Mouse (Mus musculus) forebrain, embryonic 15.5 days (tissue): ENCODE results near the gene Serbp1. TPM values are rescaled to one million over a fixed set of nuclear protein-coding genes. Genes with fewer than 3 reads are reported as not detected.
"Not testable (repeated sequence)": the region's sequence is repeated elsewhere in the genome, so short reads cannot be mapped to it uniquely, and the experiment has no call there.

Source experiments
- ATAC-seq: fragments of 200-750 bp; cut with Nextera tagmentation; replicated peaks from 2 replicates; pipeline ENCODE4 v1.8.0; 2017; ENCODE audit warnings: mild to moderate bottlenecking, moderate TSS enrichment, moderate library complexity
- H3K27ac ChIP-seq: fragments of 300-500 bp; sonication (generic); replicated peaks from 2 replicates; pipeline ENCODE4 v1.5.1; 2015; ENCODE audit warnings: mild to moderate bottlenecking, inconsistent platforms
- H3K27me3 ChIP-seq: fragments of 300-500 bp; sonication (generic); 2 replicates; pipeline ENCODE4 v1.6.1; 2015; ENCODE audit warnings: inconsistent platforms
- H3K36me3 ChIP-seq: fragments of 300-500 bp; sonication (generic); 2 replicates; pipeline ENCODE4 v1.6.1; 2015; ENCODE audit warnings: mild to moderate bottlenecking, inconsistent platforms
- H3K4me1 ChIP-seq: fragments of 300-500 bp; sonication (generic); 2 replicates; pipeline ENCODE4 v1.6.1; 2015; ENCODE audit warnings: inconsistent platforms
- H3K4me2 ChIP-seq: fragments of 300-500 bp; sonication (generic); replicated peaks from 2 replicates; pipeline ENCODE4 v1.6.1; 2015; ENCODE audit warnings: mild to moderate bottlenecking, inconsistent platforms
- H3K4me3 ChIP-seq: fragments of 300-500 bp; sonication (generic); 2 replicates; pipeline ENCODE4 v1.5.1; 2015; ENCODE audit warnings: mild to moderate bottlenecking, inconsistent platforms
- H3K9ac ChIP-seq: fragments of 300-500 bp; sonication (generic); replicated peaks from 2 replicates; pipeline ENCODE4 v1.6.1; 2015; ENCODE audit warnings: mild to moderate bottlenecking, inconsistent platforms
- H3K9me3 ChIP-seq: fragments of 300-500 bp; sonication (generic); 2 replicates; pipeline ENCODE4 v1.6.1; 2016; ENCODE audit warnings: inconsistent platforms
- WGBS: fragments of 180-500 bp; shearing (Covaris S2); methylation state at CpG from one replicate; pipeline ENCODE4 v1.1.7; 2015; ENCODE audit warnings: mixed read lengths; 5-methylcytosine and 5-hydroxymethylcytosine counted together
- polyA plus RNA-seq: library from polyadenylated mRNA; unstranded; fragments of >200 nt; fragmentation: Nextera tagmentation; extraction: Ambion mirVana; gene quantifications from 2 replicates; pipeline ENCODE4 v1.2.1, GENCODE M21; 2015

Gene Serbp1
- polyA plus RNA-seq, 1 experiment from 2014 or later, result 316 TPM

GRCm38 (mm10) chr6:67218566-67218965 is 19.4 kb upstream of the Serbp1 start:
- H3K9me3 ChIP-seq, result no peaks in the 10 kb centered on the region
- H3K4me1 ChIP-seq, result no peaks in the 10 kb centered on the region
- no peak overlapping the region for H3K4me3 ChIP-seq
- H3K36me3 ChIP-seq, result no peaks in the 10 kb centered on the region
- H3K9ac ChIP-seq, result no peak overlapping the region
- ATAC-seq, result no peak
- no peaks in the 10 kb centered on the region for H3K27me3 ChIP-seq
- H3K27ac ChIP-seq, result no peak overlapping the region
- H3K4me2 ChIP-seq, result no peak overlapping the region

GRCm38 (mm10) chr6:67219931-67220330 is 18.0 kb upstream of the Serbp1 start:
- H3K4me3 ChIP-seq, H3K9me3 ChIP-seq, H3K9ac ChIP-seq, H3K4me2 ChIP-seq, ATAC-seq, H3K4me1 ChIP-seq, H3K27ac ChIP-seq, H3K27me3 ChIP-seq, H3K36me3 ChIP-seq: not testable (repeated sequence)
- 87% methylated on average over 14 of the region's 14 CpGs for WGBS

- ATAC-seq, result no peak
- no peak overlapping the region for H3K27ac ChIP-seq
- H3K9ac ChIP-seq, result no peak overlapping the region
- no peaks in the 10 kb centered on the region for H3K36me3 ChIP-seq
- H3K4me3 ChIP-seq, result no peak overlapping the region
- H3K27me3 ChIP-seq, result no peaks in the 10 kb centered on the region
- H3K4me2 ChIP-seq, result no peak overlapping the region
- H3K4me1 ChIP-seq, result no peaks in the 10 kb centered on the region
- H3K9me3 ChIP-seq, result no peaks in the 10 kb centered on the region
Observed at GRCm38 (mm10) chr6:67220731-67221130, 17.2 kb upstream of the Serbp1 start.

GRCm38 (mm10) chr6:67223082-67223481 is 14.9 kb upstream of the Serbp1 start:
- no peaks in the 10 kb centered on the region for H3K4me1 ChIP-seq
- WGBS, result 89% methylated on average over 1 of the region's 1 CpGs
- no peaks in the 10 kb centered on the region for H3K36me3 ChIP-seq
- H3K4me2 ChIP-seq, result no peak overlapping the region
- H3K4me3 ChIP-seq, result no peak overlapping the region
- no peak for ATAC-seq
- no peaks in the 10 kb centered on the region for H3K9me3 ChIP-seq
- H3K27ac ChIP-seq, result no peak overlapping the region
- no peak overlapping the region for H3K9ac ChIP-seq
- H3K27me3 ChIP-seq, result no peaks in the 10 kb centered on the region

- Histone ChIP-seq H3K36me3 (no peaks in the 10 kb centered on the region), H3K4me1 (peaks cover 4% of the 10 kb centered on the region), H3K9me3 (no peaks in the 10 kb centered on the region), H3K27me3 (no peaks in the 10 kb centered on the region), H3K4me2 (no peak overlapping the region), H3K27ac (no peak overlapping the region), H3K9ac (no peak overlapping the region), H3K4me3 (no peak overlapping the region)
- no peak for ATAC-seq
- WGBS, result 78% methylated on average over 1 of the region's 1 CpGs
Observed at GRCm38 (mm10) chr6:67223499-67223898, 14.5 kb upstream of the Serbp1 start.

GRCm38 (mm10) chr6:67226286-67226685 is 11.7 kb upstream of the Serbp1 start:
- WGBS, result 80% methylated on average over 4 of the region's 4 CpGs
- ATAC-seq, result no peak
- H3K4me3 ChIP-seq, result no peak overlapping the region
- H3K27me3 ChIP-seq, result no peaks in the 10 kb centered on the region
- no peak overlapping the region for H3K4me2 ChIP-seq
- H3K4me1 ChIP-seq, result peaks cover 13% of the 10 kb centered on the region
- no peak overlapping the region for H3K9ac ChIP-seq
- H3K36me3 ChIP-seq, result no peaks in the 10 kb centered on the region
- H3K27ac ChIP-seq, result no peak overlapping the region
- H3K9me3 ChIP-seq, result no peaks in the 10 kb centered on the region

GRCm38 (mm10) chr6:67228459-67229107 is 9.4 kb upstream of the Serbp1 start:
- no peaks in the 10 kb centered on the region for H3K9me3 ChIP-seq
- peak overlapping the region; percentile 43 for H3K4me2 ChIP-seq
- peak overlapping the region; percentile 13 for H3K4me3 ChIP-seq
- 8% methylated on average over 18 of the region's 18 CpGs for WGBS
- no peaks in the 10 kb centered on the region for H3K36me3 ChIP-seq
- no peaks in the 10 kb centered on the region for H3K27me3 ChIP-seq
- no peak overlapping the region for H3K27ac ChIP-seq
- H3K4me1 ChIP-seq, result peaks cover 13% of the 10 kb centered on the region
- no peak overlapping the region for H3K9ac ChIP-seq
- ATAC-seq, result peak; percentile 80

- WGBS, result 54% methylated on average over 9 of the region's 9 CpGs
- H3K4me3 ChIP-seq, result no peak overlapping the region
- H3K4me2 ChIP-seq, result no peak overlapping the region
- no peak for ATAC-seq
- no peaks in the 10 kb centered on the region for H3K27me3 ChIP-seq
- no peaks in the 10 kb centered on the region for H3K36me3 ChIP-seq
- H3K9ac ChIP-seq, result no peak overlapping the region
- no peaks in the 10 kb centered on the region for H3K9me3 ChIP-seq
- peaks cover 13% of the 10 kb centered on the region for H3K4me1 ChIP-seq
- no peak overlapping the region for H3K27ac ChIP-seq
Observed at GRCm38 (mm10) chr6:67229521-67229920, 8.5 kb upstream of the Serbp1 start.

- H3K27ac ChIP-seq, result no peak overlapping the region
- no peaks in the 10 kb centered on the region for H3K27me3 ChIP-seq
- no peaks in the 10 kb centered on the region for H3K9me3 ChIP-seq
- ATAC-seq, result no peak
- H3K4me3 ChIP-seq, result no peak overlapping the region
- 13% methylated on average over 11 of the region's 11 CpGs for WGBS
- no peak overlapping the region for H3K4me2 ChIP-seq
- no peak overlapping the region for H3K9ac ChIP-seq
- no peaks in the 10 kb centered on the region for H3K36me3 ChIP-seq
- H3K4me1 ChIP-seq, result peaks cover 13% of the 10 kb centered on the region
Observed at GRCm38 (mm10) chr6:67229922-67230518, 8.0 kb upstream of the Serbp1 start.

- Histone ChIP-seq H3K27me3 (no peaks in the 10 kb centered on the region), H3K9me3 (no peaks in the 10 kb centered on the region), H3K4me3 (no peak overlapping the region), H3K4me2 (no peak overlapping the region), H3K36me3 (no peaks in the 10 kb centered on the region), H3K27ac (no peak overlapping the region), H3K4me1 (peaks cover 13% of the 10 kb centered on the region), H3K9ac (no peak overlapping the region)
- ATAC-seq, result no peak
Observed at GRCm38 (mm10) chr6:67230950-67231349, 7.0 kb upstream of the Serbp1 start.

- Histone ChIP-seq H3K9ac (no peak overlapping the region), H3K27me3 (no peaks in the 10 kb centered on the region), H3K4me3 (no peak overlapping the region), H3K4me2 (no peak overlapping the region), H3K36me3 (no peaks in the 10 kb centered on the region), H3K4me1 (no peaks in the 10 kb centered on the region), H3K27ac (no peak overlapping the region), H3K9me3 (no peaks in the 10 kb centered on the region)
- WGBS, result 91% methylated on average over 3 of the region's 3 CpGs
- ATAC-seq, result no peak
Observed at GRCm38 (mm10) chr6:67235649-67236048, 2.3 kb upstream of the Serbp1 start.

- Histone ChIP-seq H3K9ac (no peak overlapping the region), H3K4me3 (no peak overlapping the region), H3K4me2 (no peak overlapping the region), H3K27ac (no peak overlapping the region), H3K4me1 (no peaks in the 10 kb centered on the region), H3K27me3 (no peaks in the 10 kb centered on the region), H3K9me3 (no peaks in the 10 kb centered on the region), H3K36me3 (no peaks in the 10 kb centered on the region)
- ATAC-seq, result no peak
- 81% methylated on average over 7 of the region's 7 CpGs for WGBS
Observed at GRCm38 (mm10) chr6:67236491-67237234, 1.3 kb upstream of the Serbp1 start.
